Mouse (Mus musculus) E14TG2a.4 (cell line): ENCODE data around the gene Slc25a3.

ENCODE experiments used
- CTCF ChIP-seq: conservative IDR thresholded peaks from 2 replicates; pipeline ENCODE4 v1.5.1; 2014; ENCODE audit warnings: low read length
- POU5F1 ChIP-seq: IDR thresholded peaks from 2 replicates; pipeline ENCODE4 v1.6.1; 2014; ENCODE audit warnings: low read length, borderline replicate concordance

- no peak for TF ChIP-seq CTCF
- no peak for TF ChIP-seq POU5F1
Observed at GRCm38 (mm10) chr10:91165850-91166249, 42.0 kb upstream of the Slc25a3 start.
